Mouse (Mus musculus) adrenal gland (tissue): ENCODE results near the gene Tmem29.
"Not testable (repeated sequence)": the region's sequence is repeated elsewhere in the genome, so short reads cannot be mapped to it uniquely, and the experiment has no call there.

ENCODE experiments used
- intact Hi-C: fragments of 180-260 bp; cut with DNase I; formaldehyde crosslinking; loops from one replicate; pipeline ENCODE4 v1.15.1; 2025
- long read RNA-seq, 2 experiments: library from polyadenylated mRNA; unstranded; transcript quantifications; one replicate each; pipeline ENCODE4 v2.0.0; 2020; ENCODE audit warnings: borderline replicate concordance in 1 of 2; ENCODE audit not compliant: insufficient replicate concordance in 1 of 2

The Tmem29 gene
- long read RNA-seq, experiment 1, transcript Tmem29-209 (3 exons, 864 nt), result minor isoform, 8 of 25 reads
- long read RNA-seq, experiment 1, transcript Tmem29-208 (3 exons, 1,316 nt), result major isoform, 10 of 25 reads
- long read RNA-seq, experiment 1, partial matches to known transcripts, result 0 of 25 reads
- long read RNA-seq, experiment 1, other reads (novel, unspliced or antisense), result 3 of 25 reads
- long read RNA-seq, experiment 2, transcript Tmem29-208 (3 exons, 1,316 nt), result major isoform, 19 of 34 reads
- long read RNA-seq, experiment 2, transcript Tmem29-209 (3 exons, 864 nt), result minor isoform, 10 of 34 reads
- long read RNA-seq, experiment 2, partial matches to known transcripts, result 0 of 34 reads
- long read RNA-seq, experiment 2, other reads (novel, unspliced or antisense), result 3 of 34 reads

GRCm38 (mm10) chrX:150458766-150459350, at the start of gene Tmem29:
Gene Tmem29, minus strand, starts transcription at chrX:150459154.
- intact Hi-C loops, result loop anchor here (1.0 to 10.0 kb wide), 2 partner anchors 18 to 154 kb away; no protein-coding TSS in a partner anchor

- intact Hi-C loops, result loop anchor here (10.0 kb wide), 1 partner anchor 446 kb away; no protein-coding TSS in a partner anchor
Measured at GRCm38 (mm10) chrX:150508696-150509095, 49.7 kb upstream of the Tmem29 start.

DNA sequence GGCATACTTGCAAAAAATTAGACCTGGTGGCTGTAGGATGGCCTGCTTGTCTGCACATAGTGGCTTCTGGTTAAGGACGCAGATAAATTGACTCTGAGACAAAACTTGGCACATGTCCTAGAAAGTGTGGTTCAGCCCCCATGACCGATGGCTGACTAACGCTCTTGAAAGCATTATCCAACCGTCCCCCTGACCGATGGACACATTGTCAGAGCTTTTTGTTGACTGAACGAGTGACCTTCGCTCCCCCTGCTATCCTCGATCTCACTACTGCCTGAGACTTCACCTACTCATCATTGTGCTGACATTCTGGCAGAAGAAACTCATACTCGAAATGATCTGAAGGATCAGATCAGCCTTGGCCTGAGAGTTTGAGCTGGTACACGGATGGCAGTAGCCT, 28.9 kb upstream of the Tmem29 start:
- intact Hi-C loops, result not testable (repeated sequence)

GRCm38 (mm10) chrX:150486314-150487030, 27.5 kb upstream of the Tmem29 start:
- intact Hi-C loops, result not testable (repeated sequence)

GRCm38 (mm10) chrX:150477854-150478780, 19.2 kb upstream of the Tmem29 start:
- intact Hi-C loops, result loop anchor here (1.0 kb wide), 1 partner anchor 19 kb away; the partner anchor contains the start of gene Tmem29

- intact Hi-C loops, result no loop called here
Measured at GRCm38 (mm10) chrX:150471416-150471815, 12.5 kb upstream of the Tmem29 start.

DNA sequence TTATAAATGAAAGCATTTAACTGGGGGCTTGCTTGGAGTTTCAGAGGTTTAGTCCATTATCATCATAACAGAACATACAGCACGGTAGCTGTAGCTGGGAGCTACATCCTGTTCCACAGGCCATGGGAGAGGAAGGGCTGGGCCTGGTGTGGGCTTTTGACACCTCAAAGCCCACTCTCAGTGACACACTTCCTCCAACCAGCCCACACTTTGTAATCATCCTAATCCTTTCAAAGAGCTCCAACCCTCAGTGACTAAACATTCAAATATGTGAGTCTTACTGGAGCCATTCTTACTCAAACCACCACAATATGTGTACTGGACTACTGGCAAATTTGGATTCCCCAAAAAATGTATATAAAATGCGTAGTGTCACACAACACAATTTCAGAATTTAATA, 9.3 kb upstream of the Tmem29 start:
- intact Hi-C loops, result no loop called here

DNA sequence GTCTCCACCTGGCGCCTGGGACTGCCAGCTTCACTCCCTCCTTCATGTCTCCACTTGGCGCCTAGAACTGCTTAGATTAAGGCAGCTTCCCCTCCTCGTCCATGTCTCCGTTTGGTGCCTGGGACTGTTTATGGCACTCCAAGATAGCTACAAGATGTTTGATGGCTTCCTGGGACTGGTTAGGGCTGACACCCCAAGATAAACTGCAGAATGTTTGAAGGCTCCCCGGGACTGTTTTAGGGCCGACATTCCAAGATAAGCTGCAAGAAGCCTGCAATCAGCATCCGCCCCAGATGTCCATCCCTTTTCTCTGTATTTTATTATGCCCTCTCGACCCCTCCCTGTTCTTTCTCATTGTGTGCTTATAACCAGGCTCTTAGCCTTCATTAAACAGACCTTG, 7.9 kb upstream of the Tmem29 start:
- intact Hi-C loops, result not testable (repeated sequence)

DNA sequence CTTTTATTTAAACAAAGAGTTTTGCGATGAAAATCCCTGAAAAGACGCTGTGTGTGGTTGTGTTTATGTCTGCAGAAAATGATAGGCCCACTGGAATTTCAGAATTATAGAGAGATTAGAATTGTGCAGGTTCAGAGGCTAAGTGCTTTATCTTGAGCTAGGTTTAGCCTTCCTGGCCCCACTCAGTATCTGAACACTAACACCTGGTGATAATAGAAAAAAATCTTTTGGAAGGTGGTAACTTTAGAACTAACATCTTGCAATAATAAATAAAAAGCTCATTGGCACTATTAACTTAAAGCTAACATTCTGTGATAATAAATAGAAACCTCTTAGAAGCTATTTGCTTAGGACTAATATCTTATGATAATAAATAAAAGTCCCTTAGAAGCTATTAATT, 1.2 kb upstream of the Tmem29 start:
- intact Hi-C loops, result no loop called here

- intact Hi-C loops, result loop anchor here (1.0 to 10.0 kb wide), 2 partner anchors 18 to 155 kb away; no protein-coding TSS in a partner anchor
Measured at GRCm38 (mm10) chrX:150459411-150459927, 515 bp upstream of the Tmem29 start.

GRCm38 (mm10) chrX:150458136-150458535, 818 bp downstream of the Tmem29 start:
- intact Hi-C loops, result loop anchor here (10.0 kb wide), 1 partner anchor 153 kb away; no protein-coding TSS in a partner anchor

- intact Hi-C loops, result no loop called here
Measured at GRCm38 (mm10) chrX:150440505-150441338, 18.2 kb downstream of the Tmem29 start.

- intact Hi-C loops, result no loop called here
Measured at GRCm38 (mm10) chrX:150436373-150436772, 22.6 kb downstream of the Tmem29 start.

DNA sequence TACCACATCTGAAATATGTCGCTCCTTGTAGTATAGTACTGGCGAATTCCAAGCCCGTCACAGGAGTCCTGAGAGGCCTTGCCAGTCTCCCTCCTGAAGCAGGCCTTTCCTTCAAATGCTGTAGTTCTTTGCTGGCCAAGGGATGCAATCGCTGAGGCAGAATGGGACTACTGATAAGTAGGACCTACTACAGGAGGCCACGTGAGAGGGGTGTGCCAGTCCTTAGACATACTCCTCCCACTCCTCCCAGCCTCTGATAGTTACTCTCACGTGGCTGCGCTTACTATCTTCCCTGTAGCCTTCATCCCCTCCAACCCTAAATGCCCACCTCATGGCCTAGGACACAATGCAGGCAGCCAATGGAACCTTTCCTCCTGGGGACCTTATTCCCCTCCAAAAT, 23.6 kb downstream of the Tmem29 start:
- intact Hi-C loops, result no loop called here

GRCm38 (mm10) chrX:150413505-150413904, 45.4 kb downstream of the Tmem29 start:
- intact Hi-C loops, result no loop called here
